Mouse (Mus musculus) liver, embryonic 14.5 days (tissue): Measurements from ENCODE around the gene Acbd4. TPM values are rescaled to one million over a fixed set of nuclear protein-coding genes. Genes with fewer than 3 reads are reported as not detected.

ENCODE experiments used
- ATAC-seq: fragments of 200-750 bp; cut with Nextera tagmentation; 2 replicates; pipeline ENCODE4 v1.8.0; 2017; ENCODE audit warnings: moderate number of reproducible peaks, mild to moderate bottlenecking, moderate library complexity; ENCODE audit not compliant: insufficient read depth
- DNase-seq, 3 experiments: peaks; one replicate each; pipeline ENCODE4 v3.0.0-alpha.2; 2012 to 2013; ENCODE audit warnings: low read depth in 3 of 3, low spot score in 3 of 3
- H3K27ac ChIP-seq: fragments of 300-500 bp; sonication (generic); 2 replicates; pipeline ENCODE4 v1.5.1; 2014; ENCODE audit warnings: moderate library complexity, mild to moderate bottlenecking, control low read depth, inconsistent platforms
- H3K27me3 ChIP-seq: fragments of 300-500 bp; sonication (generic); 2 replicates; pipeline ENCODE4 v1.6.1; 2014; ENCODE audit warnings: mild to moderate bottlenecking, low read length, moderate library complexity; ENCODE audit not compliant: control insufficient read depth, insufficient read depth
- H3K36me3 ChIP-seq: fragments of 300-500 bp; sonication (generic); replicated peaks from 2 replicates; pipeline ENCODE4 v1.6.1; 2014; ENCODE audit warnings: low read depth; ENCODE audit not compliant: control insufficient read depth, insufficient read depth
- H3K4me1 ChIP-seq, 2 experiments: fragments of 200-500 bp in 1 of 2; fragments of 300-500 bp in 1 of 2; sonication (generic) in 1 of 2; replicated peaks; 2 replicates each; pipeline ENCODE4 v1.6.1; 2012 to 2014; ENCODE audit warnings: antibody characterized with exemption in 1 of 2, inconsistent platforms in 1 of 2, low read length in 1 of 2; ENCODE audit not compliant: control insufficient read depth in 2 of 2, insufficient read depth in 2 of 2
- H3K4me2 ChIP-seq: fragments of 300-500 bp; sonication (generic); 2 replicates; pipeline ENCODE4 v1.6.1; 2014; ENCODE audit warnings: low read depth, mild to moderate bottlenecking, control low read depth, moderate library complexity
- H3K4me3 ChIP-seq, 2 experiments: fragments of 200-500 bp in 1 of 2; fragments of 300-500 bp in 1 of 2; sonication (generic) in 1 of 2; 2 replicates each; pipeline ENCODE4 v1.5.1; 2012 to 2014; ENCODE audit warnings: low read depth in 2 of 2, low read length in 2 of 2, mild to moderate bottlenecking in 2 of 2, control low read depth in 1 of 2, inconsistent platforms in 1 of 2, moderate library complexity in 1 of 2; ENCODE audit not compliant: insufficient read depth in 1 of 2
- H3K9ac ChIP-seq: fragments of 300-500 bp; sonication (generic); replicated peaks from 2 replicates; pipeline ENCODE4 v1.6.1; 2014; ENCODE audit warnings: mild to moderate bottlenecking, control low read depth, moderate library complexity
- H3K9me3 ChIP-seq: fragments of 300-500 bp; sonication (generic); 2 replicates; pipeline ENCODE4 v1.6.1; 2016; ENCODE audit warnings: low read length, mixed read lengths; ENCODE audit not compliant: control insufficient read depth
- CTCF ChIP-seq: IDR thresholded peaks from 2 replicates; pipeline ENCODE4 v1.5.1; 2016; ENCODE audit warnings: antibody characterized with exemption, low read depth, control low read depth
- EP300 ChIP-seq: IDR thresholded peaks from 2 replicates; pipeline ENCODE4 v1.6.1; 2016; ENCODE audit warnings: antibody characterized with exemption, low read depth
- WGBS: fragments of 180-500 bp; shearing (Covaris S2); extraction: QIAGEN DNeasy Blood & Tissue Kit; methylation state at CpG from one replicate; pipeline ENCODE4 v1.1.7; 2014; ENCODE audit not compliant: insufficient replicate concordance; 5-methylcytosine and 5-hydroxymethylcytosine counted together
- polyA plus RNA-seq, 2 experiments: library from polyadenylated mRNA; depleted of rRNA in 1 of 2; stranded (reverse) in 1 of 2; unstranded in 1 of 2; fragments of >200 nt; fragmentation: Nextera tagmentation in 1 of 2; extraction: Ambion mirVana in 1 of 2; gene quantifications; 2 replicates each; pipeline versions ENCODE4 v1.2.1 to v1.2.3; 2012 to 2014

Acbd4 gene
- 22.2 and 27.3 TPM in 2 replicates for polyA plus RNA-seq (2012; rRNA removed)
- 49.7 and 63.2 TPM in 2 replicates for polyA plus RNA-seq (2014; fragmentation: Nextera tagmentation; extraction: Ambion mirVana)

DNA sequence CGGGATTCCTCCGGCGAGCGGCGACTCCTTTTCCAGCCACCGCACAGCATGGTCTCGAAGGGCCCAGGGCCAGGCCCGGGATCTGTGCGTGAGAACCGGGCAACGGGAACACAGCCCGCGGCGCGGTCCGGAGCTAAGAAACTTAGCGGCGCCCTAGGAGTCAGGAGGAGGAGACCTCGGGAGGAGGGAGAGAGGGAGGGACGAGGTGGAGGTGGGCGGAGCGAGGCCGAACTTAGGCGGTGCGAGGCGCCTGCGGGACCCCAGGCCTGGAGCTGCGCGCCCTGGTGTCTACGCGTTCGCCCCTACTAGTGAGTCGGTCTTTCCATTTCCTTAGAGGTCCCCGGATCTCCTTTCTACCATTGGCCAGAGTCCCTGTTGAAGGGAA, at the start of gene Acbd4, which contains the start of gene Plcd3:
Gene Acbd4, plus strand, starts transcription at position 202 of the 385 bp plus-strand sequence.
Gene Plcd3, minus strand, starts transcription at position 178 of the 385 bp plus-strand sequence.
- TF ChIP-seq CTCF (no peak), EP300 (no peak)
- H3K27ac ChIP-seq = peak within 1 kb of the TSS; percentile 57; the same call in 1 of the 2 replicates
- peaks cover 12% of the 10 kb centered on the region for H3K36me3 ChIP-seq
- peak within 1 kb of the TSS; percentile 73 for H3K4me2 ChIP-seq
- peaks cover 30 to 35% of the 10 kb centered on the region in 2 experiments for H3K4me1 ChIP-seq
- peak within 1 kb of the TSS; percentile 58 for H3K9ac ChIP-seq
- H3K4me3 ChIP-seq = peak within 1 kb of the TSS; percentile 52 to 76
- ATAC-seq = peak; percentile 13; the same call in 1 of the 2 replicates
- DNase-seq = peak in 1 of 3 experiments; percentile 59
- under 1% methylated on average over 33 of the region's 34 CpGs for WGBS
- no peaks in the 10 kb centered on the region for H3K9me3 ChIP-seq
- peaks cover 25% of the 10 kb centered on the region for H3K27me3 ChIP-seq

DNA sequence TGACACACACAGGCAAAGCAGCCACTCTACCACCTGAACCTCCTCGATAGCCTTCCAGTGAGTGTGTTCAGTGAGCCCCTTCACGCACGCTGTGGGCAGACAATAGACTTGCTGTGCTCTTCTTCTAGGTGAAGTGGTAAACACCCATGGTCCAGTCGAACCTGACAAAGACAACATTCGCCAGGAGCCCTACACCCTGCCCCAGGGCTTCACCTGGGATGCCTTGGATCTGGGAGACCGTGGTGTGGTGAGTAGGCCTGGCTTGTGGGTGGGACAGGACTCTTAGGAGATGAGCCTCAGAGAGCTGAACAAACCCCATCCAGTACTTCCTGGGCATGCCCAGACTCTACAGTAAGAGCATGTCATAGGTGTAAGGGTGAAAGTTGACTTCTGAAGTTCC, 49.4 kb upstream of the Acbd4 start:
- no peaks in the 10 kb centered on the region for H3K27me3 ChIP-seq
- DNase-seq (no peak), ATAC-seq (no peak)
- H3K4me3 ChIP-seq = no peak overlapping the region
- no peaks in the 10 kb centered on the region for H3K4me1 ChIP-seq
- 83% methylated on average over 6 of the region's 6 CpGs for WGBS
- TF ChIP-seq CTCF (no peak), EP300 (no peak)
- no peak overlapping the region for H3K27ac ChIP-seq
- H3K9ac ChIP-seq = no peak overlapping the region
- peaks cover 49% of the 10 kb centered on the region for H3K36me3 ChIP-seq
- no peaks in the 10 kb centered on the region for H3K9me3 ChIP-seq
- H3K4me2 ChIP-seq = no peak overlapping the region

DNA sequence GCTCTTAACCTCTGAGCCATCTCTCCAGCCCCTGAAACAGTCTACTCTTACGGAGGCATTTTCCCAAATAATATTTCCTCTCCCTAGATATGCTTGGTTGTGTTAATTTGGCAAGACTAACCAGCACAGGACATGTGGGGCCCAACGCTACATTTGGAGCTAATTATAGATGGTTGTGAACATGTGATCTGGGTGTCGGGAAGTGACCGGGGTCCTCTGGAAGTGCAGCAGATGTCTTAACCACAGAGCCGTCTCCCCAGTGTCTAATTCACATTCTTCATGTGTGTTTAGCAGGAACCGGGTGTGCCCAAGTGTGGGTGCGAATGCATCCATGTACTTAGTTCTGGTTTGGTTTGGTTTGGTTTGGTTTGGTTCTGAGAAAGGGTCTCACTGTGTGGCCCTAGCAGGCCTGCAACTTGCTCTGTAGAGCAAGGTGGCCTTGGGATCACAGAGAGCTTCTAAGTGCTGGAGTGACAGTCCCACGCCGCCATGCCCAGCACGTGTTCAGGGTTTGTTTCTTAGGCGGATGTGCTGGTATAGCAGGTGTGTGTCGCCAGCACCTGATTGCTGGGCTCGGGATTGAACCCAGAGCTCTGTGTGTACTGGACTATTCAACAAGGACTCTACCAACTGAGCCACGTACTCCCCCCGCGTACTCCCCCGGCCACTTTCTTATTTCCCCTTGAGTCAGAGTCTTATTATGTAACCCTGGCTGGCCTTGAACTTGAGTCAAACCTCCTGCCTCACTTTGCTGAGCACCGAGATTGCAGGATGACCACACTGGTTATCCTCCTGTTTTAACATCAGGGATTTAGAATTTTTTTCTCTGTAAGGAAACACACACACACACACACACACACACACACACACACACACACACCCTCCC, 48.0 kb upstream of the Acbd4 start:
- Histone ChIP-seq H3K4me1 (no peaks in the 10 kb centered on the region), H3K4me2 (no peak overlapping the region), H3K27ac (no peak overlapping the region), H3K9me3 (no peaks in the 10 kb centered on the region), H3K36me3 (peaks cover 54% of the 10 kb centered on the region), H3K27me3 (no peaks in the 10 kb centered on the region), H3K9ac (no peak overlapping the region), H3K4me3 (no peak overlapping the region)
- ATAC-seq = no peak
- no peak for TF ChIP-seq CTCF
- no peak for TF ChIP-seq EP300
- WGBS = 83% methylated on average over 18 of the region's 18 CpGs
- no peak for DNase-seq

- no peak overlapping the region for H3K4me3 ChIP-seq
- H3K4me2 ChIP-seq = no peak overlapping the region
- TF ChIP-seq CTCF (peak; percentile 87), EP300 (no peak)
- no peaks in the 10 kb centered on the region for H3K9me3 ChIP-seq
- DNase-seq (peak; percentile 55 to 64 (median 55)), ATAC-seq (no peak)
- H3K4me1 ChIP-seq = no peaks in the 10 kb centered on the region
- peaks cover 62% of the 10 kb centered on the region for H3K36me3 ChIP-seq
- no peak overlapping the region for H3K9ac ChIP-seq
- H3K27ac ChIP-seq = no peak overlapping the region
- no peaks in the 10 kb centered on the region for H3K27me3 ChIP-seq
- 47% methylated on average over 6 of the region's 6 CpGs for WGBS
These were observed 46.7 kb upstream of the Acbd4 start for GRCm38 (mm10) chr11:103054798-103055197.

- Histone ChIP-seq H3K4me3 (no peak overlapping the region), H3K27ac (no peak overlapping the region), H3K9me3 (no peaks in the 10 kb centered on the region), H3K4me2 (no peak overlapping the region), H3K9ac (no peak overlapping the region), H3K27me3 (no peaks in the 10 kb centered on the region), H3K4me1 (no peaks in the 10 kb centered on the region), H3K36me3 (peaks cover 65% of the 10 kb centered on the region)
- no peak for ATAC-seq
- DNase-seq = no peak
- WGBS = 88% methylated on average over 7 of the region's 7 CpGs
- no peak for TF ChIP-seq CTCF
- TF ChIP-seq EP300 = no peak
These were observed 44.8 kb upstream of the Acbd4 start for GRCm38 (mm10) chr11:103056636-103057035.
